Mouse (Mus musculus) kidney, embryonic 14.5 days (tissue): ENCODE measurements at regions not wholly inside any gene's neighbourhood (a gene's known extent, or its start where the extent isn't known, plus 50 kb on each side); places are given as distances from the start of the nearest gene placed in this dataset.

ENCODE experiments used
- ATAC-seq: fragments of 200-750 bp; cut with Nextera tagmentation; 2 replicates; pipeline ENCODE4 v1.8.0; 2017; ENCODE audit warnings: moderate number of reproducible peaks, mild to moderate bottlenecking, moderate TSS enrichment, moderate library complexity; ENCODE audit not compliant: low FRiP score, low TSS enrichment
- H3K27ac ChIP-seq: fragments of 300-500 bp; sonication (generic); 2 replicates; pipeline ENCODE4 v1.5.1; 2014; ENCODE audit warnings: low read depth, mild to moderate bottlenecking, low read length, moderate library complexity, mixed read lengths
- H3K27me3 ChIP-seq: fragments of 300-500 bp; sonication (generic); 2 replicates; pipeline ENCODE4 v1.6.1; 2014; ENCODE audit warnings: mild to moderate bottlenecking, low read length; ENCODE audit not compliant: control insufficient read depth, insufficient read depth
- H3K36me3 ChIP-seq: fragments of 300-500 bp; sonication (generic); 2 replicates; pipeline ENCODE4 v1.6.1; 2014; ENCODE audit warnings: low read length, mixed read lengths; ENCODE audit not compliant: control insufficient read depth, insufficient read depth
- H3K4me1 ChIP-seq: fragments of 300-500 bp; sonication (generic); 2 replicates; pipeline ENCODE4 v1.6.1; 2014; ENCODE audit warnings: low read length, mixed read lengths; ENCODE audit not compliant: control insufficient read depth, insufficient read depth
- H3K4me2 ChIP-seq: fragments of 300-500 bp; sonication (generic); replicated peaks from 2 replicates; pipeline ENCODE4 v1.6.1; 2014; ENCODE audit warnings: low read depth, mild to moderate bottlenecking, low read length
- H3K4me3 ChIP-seq: fragments of 300-500 bp; sonication (generic); 2 replicates; pipeline ENCODE4 v1.5.1; 2014; ENCODE audit warnings: mild to moderate bottlenecking, low read length
- H3K9ac ChIP-seq: fragments of 300-500 bp; sonication (generic); 2 replicates; pipeline ENCODE4 v1.6.1; 2014; ENCODE audit warnings: low read depth, mild to moderate bottlenecking, low read length, moderate library complexity
- H3K9me3 ChIP-seq: fragments of 300-500 bp; sonication (generic); 2 replicates; pipeline ENCODE4 v1.6.1; 2016; ENCODE audit warnings: low read length; ENCODE audit not compliant: control insufficient read depth
- WGBS: fragments of 180-500 bp; shearing (Covaris S2); extraction: QIAGEN DNeasy Blood & Tissue Kit; methylation state at CpG from one replicate; pipeline ENCODE4 v1.1.7; 2014; 5-methylcytosine and 5-hydroxymethylcytosine counted together

- Histone ChIP-seq H3K4me2 (no peak overlapping the region), H3K4me1 (no peaks in the 10 kb centered on the region), H3K9ac (no peak overlapping the region), H3K27ac (no peak overlapping the region), H3K4me3 (no peak overlapping the region), H3K9me3 (no peaks in the 10 kb centered on the region), H3K36me3 (no peaks in the 10 kb centered on the region), H3K27me3 (no peaks in the 10 kb centered on the region)
- WGBS = 94% methylated on average over 3 of the region's 3 CpGs
- no peak for ATAC-seq
These were observed 1968.2 kb upstream of the 5930422O12Rik start for GRCm38 (mm10) chr8:31460349-31460748.
